Comparison of ENCODE assay signal across 11 mouse cellular contexts in the genomic region with DNA sequence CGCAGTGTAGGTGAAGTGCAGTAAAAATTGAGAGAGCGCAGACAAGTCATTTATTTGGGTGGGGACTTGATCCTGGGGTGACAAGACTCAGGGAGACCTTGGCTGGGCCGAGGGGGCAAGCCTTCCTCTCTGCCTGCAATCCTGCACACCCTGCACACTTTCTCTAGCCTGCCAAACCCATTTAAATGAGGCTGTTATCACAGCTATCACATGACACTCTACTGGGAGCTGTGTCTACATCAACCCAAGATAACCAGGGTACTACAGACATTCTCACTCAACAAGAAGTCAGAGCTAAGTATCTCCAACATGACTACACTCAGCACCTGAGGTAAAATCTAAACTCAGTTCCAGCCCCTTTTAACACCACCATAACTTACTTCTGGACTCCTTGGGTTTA. TPM values are rescaled to one million over a fixed set of nuclear protein-coding genes. Genes with fewer than 3 reads are reported as not detected.
DNase-seq lines count a peak whose midpoint lies in the region; ATAC-seq and TF ChIP-seq lines count a peak whose summit lies in the region.
"Had no signal": no experiment of that assay in that cellular context is flagged by ENCODE, and none has a peak within 500 bp of the region (broad histone marks: within the 10 kb centered on the region; RNA-seq: fewer than 3 reads in every experiment).

No protein-coding gene starts in this region.

- H3K27me3 ChIP-seq in midbrain, embryonic 10.5 days (ENCODE audit: low read depth, poor library complexity, severe bottlenecking), result no peaks in the 10 kb centered on the region
- no peaks in the 10 kb centered on the region for H3K27me3 ChIP-seq in midbrain, embryonic 11.5 days (ENCODE audit: control insufficient read depth, insufficient read depth, low read length)
- H3K27me3 ChIP-seq in intestine, embryonic 16.5 days (replicated peaks; ENCODE audit: control insufficient read depth, insufficient read depth, low read length), result no peaks in the 10 kb centered on the region
- H3K27me3 ChIP-seq in stomach, postnatal 0 days (ENCODE audit: control insufficient read depth, insufficient read depth, low read length), result no peaks in the 10 kb centered on the region
- no peaks in the 10 kb centered on the region for H3K27me3 ChIP-seq in midbrain, embryonic 16.5 days (ENCODE audit: control insufficient read depth, insufficient read depth, low read depth, low read length)
- H3K27me3 ChIP-seq: neural tube, embryonic 12.5 days had no signal

- 79% methylated on average over 3 of the region's 3 CpGs for WGBS in midbrain, embryonic 10.5 days
- 83% methylated on average over 3 of the region's 3 CpGs for WGBS in midbrain, embryonic 11.5 days
- WGBS in intestine, embryonic 16.5 days, result 44% methylated on average over 3 of the region's 3 CpGs
- WGBS in stomach, postnatal 0 days, result 41% methylated on average over 3 of the region's 3 CpGs
- 81% methylated on average over 3 of the region's 3 CpGs for whole genome bisulfite sequencing in midbrain, embryonic 16.5 days

- DNase-seq in heart, adult 11 months, result peak; percentile 93
- no peak for DNase-seq in heart, postnatal 14 days
- no peak for DNase-seq in midbrain, embryonic 10.5 days (ENCODE audit: low spot score)
- no peak for DNase-seq in midbrain, embryonic 11.5 days (ENCODE audit: low spot score, missing footprints)
- DNase-seq in stomach, postnatal 0 days (ENCODE audit: low spot score), result peak; percentile 18
- no peak for DNase-seq in urinary bladder, adult 18-20 months (ENCODE audit: low spot score in 2 of 2)
- DNase-seq: cerebellum, adult 9-11 months had no signal

- TF ChIP-seq EP300 in stomach, postnatal 0 days (optimal IDR thresholded peaks at IDR 0.05), result no peak

- peak overlapping the region; percentile 34; the same call in 1 of the 2 replicates for H3K27ac ChIP-seq in midbrain, embryonic 10.5 days (replicated peaks)
- no peak overlapping the region for H3K27ac ChIP-seq in midbrain, embryonic 11.5 days (ENCODE audit: low read depth, low read length)
- H3K27ac ChIP-seq in intestine, embryonic 16.5 days (ENCODE audit: low read length), result no peak overlapping the region; the same call in none of the 2 replicates
- peak overlapping the region; percentile 69 for H3K27ac ChIP-seq in stomach, postnatal 0 days (replicated peaks)
- H3K27ac ChIP-seq in midbrain, embryonic 16.5 days (ENCODE audit: low read length), result no peak overlapping the region
- H3K27ac ChIP-seq: limb, embryonic 12.5 days; neural tube, embryonic 12.5 days had no signal

- no peak overlapping the region for H3K4me3 ChIP-seq in midbrain, embryonic 10.5 days
- H3K4me3 ChIP-seq in midbrain, embryonic 11.5 days (ENCODE audit: low read depth, low read length), result no peak overlapping the region
- no peak overlapping the region for H3K4me3 ChIP-seq in intestine, embryonic 16.5 days (ENCODE audit: low read length)
- H3K4me3 ChIP-seq in stomach, postnatal 0 days (ENCODE audit: low read depth, low read length), result no peak overlapping the region
- H3K4me3 ChIP-seq in midbrain, embryonic 16.5 days (ENCODE audit: low read depth, low read length), result no peak overlapping the region
- H3K4me3 ChIP-seq: limb, embryonic 12.5 days; neural tube, embryonic 12.5 days had no signal

- no peak overlapping the region for H3K4me2 ChIP-seq in midbrain, embryonic 11.5 days
- H3K4me2 ChIP-seq in intestine, embryonic 16.5 days (ENCODE audit: low read depth, low read length), result peak overlapping the region; percentile 44
- peak overlapping the region; percentile 42 for H3K4me2 ChIP-seq in stomach, postnatal 0 days (replicated peaks; ENCODE audit: low read depth)
- no peak overlapping the region for H3K4me2 ChIP-seq in midbrain, embryonic 16.5 days (ENCODE audit: low read length)
- H3K4me2 ChIP-seq: limb, embryonic 12.5 days; neural tube, embryonic 12.5 days had no signal

- TF ChIP-seq CTCF in stomach, postnatal 0 days (IDR thresholded peaks at IDR 0.05; ENCODE audit: low read depth), result no peak

- no peak overlapping the region for H3K9ac ChIP-seq in midbrain, embryonic 11.5 days (ENCODE audit: low read length)
- H3K9ac ChIP-seq in intestine, embryonic 16.5 days (ENCODE audit: low read depth, low read length), result no peak overlapping the region
- H3K9ac ChIP-seq in stomach, postnatal 0 days (ENCODE audit: low read length), result no peak overlapping the region
- no peak overlapping the region for H3K9ac ChIP-seq in midbrain, embryonic 16.5 days (ENCODE audit: low read depth, low read length)
- H3K9ac ChIP-seq: limb, embryonic 12.5 days; neural tube, embryonic 12.5 days had no signal

- H3K4me1 ChIP-seq in midbrain, embryonic 10.5 days, result peaks cover 74% of the 10 kb centered on the region
- peaks cover 30% of the 10 kb centered on the region for H3K4me1 ChIP-seq in midbrain, embryonic 11.5 days (ENCODE audit: control insufficient read depth, insufficient read depth, low read length)
- H3K4me1 ChIP-seq in intestine, embryonic 16.5 days (ENCODE audit: control insufficient read depth, insufficient read depth, low read length), result peaks cover 70% of the 10 kb centered on the region
- peaks cover 30% of the 10 kb centered on the region for H3K4me1 ChIP-seq in stomach, postnatal 0 days (replicated peaks; ENCODE audit: control insufficient read depth, insufficient read depth)
- H3K4me1 ChIP-seq in midbrain, embryonic 16.5 days (ENCODE audit: control insufficient read depth, insufficient read depth, low read length), result peaks cover 44% of the 10 kb centered on the region

- H3K9me3 ChIP-seq in midbrain, embryonic 10.5 days (replicated peaks), result no peaks in the 10 kb centered on the region
- no peaks in the 10 kb centered on the region for H3K9me3 ChIP-seq in midbrain, embryonic 11.5 days (ENCODE audit: control insufficient read depth, low read length)
- H3K9me3 ChIP-seq in intestine, embryonic 16.5 days (ENCODE audit: control insufficient read depth, low read length), result no peaks in the 10 kb centered on the region
- H3K9me3 ChIP-seq in stomach, postnatal 0 days (ENCODE audit: control insufficient read depth, low read length), result no peaks in the 10 kb centered on the region
- H3K9me3 ChIP-seq in midbrain, embryonic 16.5 days (replicated peaks; ENCODE audit: control insufficient read depth, low read length, poor library complexity, severe bottlenecking), result no peaks in the 10 kb centered on the region
- H3K9me3 ChIP-seq: limb, embryonic 12.5 days; neural tube, embryonic 12.5 days had no signal

- no peak for ATAC-seq in midbrain, embryonic 11.5 days (ENCODE audit: low FRiP score)
- peak; percentile 80 for ATAC-seq in intestine, embryonic 16.5 days
- ATAC-seq in stomach, postnatal 0 days (ENCODE audit: low FRiP score, low TSS enrichment), result peak; percentile 36
- ATAC-seq in midbrain, embryonic 16.5 days, result no peak

- intact Hi-C loops in heart, postnatal 14 days (cut with DNase I), result loop anchor here (10.0 kb wide), 1 partner anchor 564 kb away; no protein-coding TSS in a partner anchor

- peaks cover 21% of the 10 kb centered on the region for H3K36me3 ChIP-seq in midbrain, embryonic 10.5 days
- no peaks in the 10 kb centered on the region; the same call in 1 of the 2 replicates for H3K36me3 ChIP-seq in midbrain, embryonic 11.5 days (ENCODE audit: control insufficient read depth, insufficient read depth, low read length)
- peaks cover 4% of the 10 kb centered on the region; the same call in 1 of the 2 replicates for H3K36me3 ChIP-seq in intestine, embryonic 16.5 days (ENCODE audit: control insufficient read depth, insufficient read depth, low read length)
- peaks cover 13% of the 10 kb centered on the region; the same call in 1 of the 2 replicates for H3K36me3 ChIP-seq in stomach, postnatal 0 days (ENCODE audit: control insufficient read depth, insufficient read depth, low read length)
- peaks cover 3% of the 10 kb centered on the region; the same call in 1 of the 2 replicates for H3K36me3 ChIP-seq in midbrain, embryonic 16.5 days (ENCODE audit: control insufficient read depth, insufficient read depth, low read length)

RNA-seq across cellular contexts. Expression of gene Pik3r1, which starts 7.1 kb away (rescaled TPM):
- total RNA-seq in heart, postnatal 14 days (2021), result 100 to 1,000 TPM in 1 of 2 experiments, 10 to 100 TPM in 1; 99.1 to 106 TPM
- 14.8 and 16.4 TPM in 2 replicates for polyA plus RNA-seq in midbrain, embryonic 10.5 days (2016; fragmentation: Nextera tagmentation; extraction: Ambion mirVana)
- 13.6 and 13.9 TPM in 2 replicates for polyA plus RNA-seq in midbrain, embryonic 11.5 days (2014; fragmentation: Nextera tagmentation; extraction: Ambion mirVana)
- polyA plus RNA-seq in intestine, embryonic 16.5 days (2015; fragmentation: Nextera tagmentation; extraction: Ambion mirVana), result 20.9 and 24.8 TPM in 2 replicates
- polyA plus RNA-seq in stomach, postnatal 0 days (2015; fragmentation: Nextera tagmentation; extraction: Ambion mirVana), result 36.0 and 44.6 TPM in 2 replicates
- polyA plus RNA-seq in midbrain, embryonic 16.5 days (2015; fragmentation: Nextera tagmentation; extraction: Ambion mirVana), result 45.7 and 49.1 TPM in 2 replicates

Comparison
In these comparisons a context has a peak if more than half of its experiments do, and no peak if none do; other contexts are left out.
1. DNase-seq: peak in heart, adult 11 months (single experiment) and stomach, postnatal 0 days (single experiment); none in heart, postnatal 14 days (0 of 2), midbrain, embryonic 10.5 days (single experiment), midbrain, embryonic 11.5 days (single experiment) and urinary bladder, adult 18-20 months (0 of 2).
2. H3K27ac ChIP-seq: peak in midbrain, embryonic 10.5 days (single experiment) and stomach, postnatal 0 days (single experiment); none in midbrain, embryonic 11.5 days (single experiment), intestine, embryonic 16.5 days (single experiment) and midbrain, embryonic 16.5 days (single experiment).
3. ATAC-seq: peak in intestine, embryonic 16.5 days (single experiment) and stomach, postnatal 0 days (single experiment); none in midbrain, embryonic 11.5 days (single experiment) and midbrain, embryonic 16.5 days (single experiment).
4. H3K4me2 ChIP-seq: peak in intestine, embryonic 16.5 days (single experiment) and stomach, postnatal 0 days (single experiment); none in midbrain, embryonic 11.5 days (single experiment) and midbrain, embryonic 16.5 days (single experiment).